Mouse (Mus musculus): Measurements from ENCODE around the gene Hnrnpu. TPM values are rescaled to one million over a fixed set of nuclear protein-coding genes. Genes with fewer than 3 reads are reported as not detected.
A peak's percentile ranks its signal among the peaks of the same experiment; 100 is the strongest.

Hnrnpu gene
- polyA plus RNA-seq, 1 experiment, result 51.6 TPM

DNA sequence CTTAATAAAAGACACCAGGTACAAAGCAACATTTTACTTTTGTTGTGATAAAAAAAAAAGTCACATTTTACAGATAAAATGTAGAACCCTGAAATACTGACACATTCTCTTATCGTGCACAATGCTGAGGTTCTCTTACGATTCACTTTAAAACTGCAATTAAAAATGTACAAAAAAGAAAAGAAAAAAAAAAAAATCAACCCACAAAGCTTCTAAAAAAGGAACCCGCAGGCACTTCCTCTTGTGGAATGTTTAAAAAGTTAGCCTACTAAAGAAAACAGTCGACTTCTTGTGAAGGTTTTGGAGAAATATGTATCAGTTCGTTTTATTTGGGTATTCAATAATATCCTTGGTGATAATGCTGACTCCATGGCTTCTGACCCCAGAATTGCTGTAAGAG lies 8.6 kb downstream of the Hnrnpu start:
- WGBS, result 56% methylated on average over 5 of the region's 5 CpGs
- H3K4me1 ChIP-seq (ENCODE audit: control insufficient read depth, insufficient read depth, low read length), result no peaks in the 10 kb centered on the region
- H3K4me3 ChIP-seq (ENCODE audit: insufficient read depth, low read depth, low read length), result no peak overlapping the region
- no peaks in the 10 kb centered on the region for H3K27me3 ChIP-seq (replicated peaks; ENCODE audit: control insufficient read depth, insufficient read depth, low read length)
- TF ChIP-seq CTCF (conservative IDR thresholded peaks at IDR 0.05; ENCODE audit: insufficient read depth, insufficient read length, low read depth, low read length) (no peak), POLR2A (IDR thresholded peaks at IDR 0.05; ENCODE audit: low read depth, low read length) (no peak)
- H3K36me3 ChIP-seq (ENCODE audit: control insufficient read depth, insufficient read depth, low read length), result peaks cover 35% of the 10 kb centered on the region
- DNase-seq, result no peak
- no peak overlapping the region for H3K27ac ChIP-seq (ENCODE audit: insufficient read depth, low read depth, low read length)

DNA sequence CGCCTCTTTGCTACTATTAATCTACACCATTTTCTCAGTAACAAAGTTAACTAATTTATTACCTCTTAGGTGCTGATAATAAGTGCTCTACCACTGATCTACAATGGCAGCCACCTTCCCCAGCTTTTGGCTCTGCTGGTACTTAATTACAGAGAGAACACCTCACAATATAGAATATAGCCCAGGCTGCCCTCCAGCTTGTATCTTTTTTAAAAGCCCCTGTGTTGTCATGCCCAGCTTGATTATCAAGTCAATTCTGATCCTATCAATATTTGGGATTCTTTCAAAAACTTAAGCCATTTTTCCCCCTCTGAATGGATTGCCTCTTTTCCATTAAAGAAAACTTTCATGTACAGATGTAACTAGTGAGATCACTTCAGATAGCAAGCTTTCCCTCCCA lies 10.6 kb downstream of the Hnrnpu start:
- H3K27me3 ChIP-seq (replicated peaks; ENCODE audit: control insufficient read depth, insufficient read depth, low read length), result no peaks in the 10 kb centered on the region
- TF ChIP-seq POLR2A (IDR thresholded peaks at IDR 0.05; ENCODE audit: low read depth, low read length), result no peak
- no peak for TF ChIP-seq CTCF (conservative IDR thresholded peaks at IDR 0.05; ENCODE audit: insufficient read depth, insufficient read length, low read depth, low read length)
- H3K4me1 ChIP-seq (ENCODE audit: control insufficient read depth, insufficient read depth, low read length), result no peaks in the 10 kb centered on the region; the same call in 1 of the 2 replicates
- 73% methylated on average over 1 of the region's 1 CpGs for WGBS
- no peak for DNase-seq
- no peak overlapping the region for H3K4me3 ChIP-seq (ENCODE audit: insufficient read depth, low read depth, low read length)
- peaks cover 37% of the 10 kb centered on the region for H3K36me3 ChIP-seq (ENCODE audit: control insufficient read depth, insufficient read depth, low read length)
- no peak overlapping the region for H3K27ac ChIP-seq (ENCODE audit: insufficient read depth, low read depth, low read length)

DNA sequence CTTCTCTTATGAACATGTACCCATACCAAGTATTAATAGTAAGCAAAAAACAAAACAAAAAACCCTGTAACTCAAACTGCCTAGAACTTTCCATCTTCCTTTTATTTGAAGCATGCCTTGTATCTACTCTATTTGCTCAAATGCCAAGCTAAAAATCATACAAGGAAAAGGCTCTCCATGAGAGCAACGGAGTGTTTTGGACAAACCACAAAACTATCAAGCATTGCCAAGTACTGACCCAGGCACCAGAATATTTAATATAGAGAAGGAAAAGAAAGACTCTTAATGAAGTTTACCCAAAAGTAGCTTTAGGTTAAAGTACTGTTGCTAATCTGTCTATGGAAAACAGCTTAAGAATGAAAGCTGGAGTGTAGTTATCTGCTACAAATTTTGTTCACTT lies 11.2 kb downstream of the Hnrnpu start:
- Histone ChIP-seq H3K27me3 (replicated peaks; ENCODE audit: control insufficient read depth, insufficient read depth, low read length) (no peaks in the 10 kb centered on the region), H3K36me3 (ENCODE audit: control insufficient read depth, insufficient read depth, low read length) (peaks cover 36% of the 10 kb centered on the region), H3K4me1 (ENCODE audit: control insufficient read depth, insufficient read depth, low read length) (peaks cover 2% of the 10 kb centered on the region), H3K4me3 (ENCODE audit: insufficient read depth, low read depth, low read length) (no peak overlapping the region), H3K27ac (ENCODE audit: insufficient read depth, low read depth, low read length) (no peak overlapping the region)
- 62% methylated on average over 1 of the region's 1 CpGs for WGBS
- DNase-seq, result no peak
- TF ChIP-seq POLR2A (IDR thresholded peaks at IDR 0.05; ENCODE audit: low read depth, low read length), result no peak
- no peak for TF ChIP-seq CTCF (conservative IDR thresholded peaks at IDR 0.05; ENCODE audit: insufficient read depth, insufficient read length, low read depth, low read length)

DNA sequence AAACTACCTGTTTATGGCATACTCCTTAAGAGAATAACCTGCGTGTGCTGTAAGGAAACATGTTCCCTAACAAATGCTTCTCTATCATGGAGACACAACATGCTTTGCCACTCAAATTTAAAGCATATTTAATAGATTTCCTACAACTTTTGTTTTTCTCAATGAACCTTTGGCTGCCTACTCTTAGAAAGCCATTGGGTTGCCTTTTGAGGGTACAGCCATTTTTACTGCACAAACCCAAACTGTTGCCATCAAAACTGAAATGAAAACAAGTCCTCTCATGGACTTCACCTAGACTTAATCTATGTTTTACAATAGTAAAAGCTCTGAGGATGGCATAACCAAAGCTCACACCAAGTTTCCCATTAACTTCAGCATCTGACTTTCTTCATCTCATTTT lies 13.0 kb downstream of the Hnrnpu start:
- Histone ChIP-seq H3K4me1 (ENCODE audit: control insufficient read depth, insufficient read depth, low read length) (peaks cover 16% of the 10 kb centered on the region), H3K4me3 (ENCODE audit: insufficient read depth, low read depth, low read length) (no peak overlapping the region), H3K27me3 (replicated peaks; ENCODE audit: control insufficient read depth, insufficient read depth, low read length) (no peaks in the 10 kb centered on the region), H3K27ac (ENCODE audit: insufficient read depth, low read depth, low read length) (no peak overlapping the region), H3K36me3 (ENCODE audit: control insufficient read depth, insufficient read depth, low read length) (peaks cover 33% of the 10 kb centered on the region)
- 87% methylated on average over 1 of the region's 1 CpGs for WGBS
- DNase-seq, result no peak
- TF ChIP-seq POLR2A (IDR thresholded peaks at IDR 0.05; ENCODE audit: low read depth, low read length) (no peak), CTCF (conservative IDR thresholded peaks at IDR 0.05; ENCODE audit: insufficient read depth, insufficient read length, low read depth, low read length) (no peak)

DNA sequence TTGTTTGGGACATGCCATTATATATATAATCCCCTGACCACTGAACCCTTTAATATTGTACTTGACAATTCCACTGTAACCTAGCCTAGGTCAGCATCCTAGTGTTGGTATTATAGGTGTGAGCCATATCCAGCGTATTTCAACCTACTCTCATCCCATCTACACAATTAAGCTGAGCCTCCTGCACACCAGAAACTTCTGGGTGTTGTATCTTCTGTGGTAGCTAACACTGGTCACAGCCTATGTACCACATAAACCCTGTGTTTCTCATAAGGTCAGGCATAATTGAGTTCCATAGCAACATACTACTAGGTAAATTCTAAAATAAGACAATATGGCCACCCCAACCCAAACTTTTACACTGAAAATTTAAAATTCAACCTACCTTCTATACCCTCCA lies 14.4 kb downstream of the Hnrnpu start:
- Histone ChIP-seq H3K27ac (ENCODE audit: insufficient read depth, low read depth, low read length) (no peak overlapping the region), H3K27me3 (replicated peaks; ENCODE audit: control insufficient read depth, insufficient read depth, low read length) (no peaks in the 10 kb centered on the region), H3K4me1 (ENCODE audit: control insufficient read depth, insufficient read depth, low read length) (peaks cover 16% of the 10 kb centered on the region), H3K4me3 (ENCODE audit: insufficient read depth, low read depth, low read length) (no peak overlapping the region), H3K36me3 (ENCODE audit: control insufficient read depth, insufficient read depth, low read length) (peaks cover 27% of the 10 kb centered on the region)
- no peak for DNase-seq
- TF ChIP-seq POLR2A (IDR thresholded peaks at IDR 0.05; ENCODE audit: low read depth, low read length) (no peak), CTCF (conservative IDR thresholded peaks at IDR 0.05; ENCODE audit: insufficient read depth, insufficient read length, low read depth, low read length) (no peak)
- 87% methylated on average over 1 of the region's 1 CpGs for WGBS

DNA sequence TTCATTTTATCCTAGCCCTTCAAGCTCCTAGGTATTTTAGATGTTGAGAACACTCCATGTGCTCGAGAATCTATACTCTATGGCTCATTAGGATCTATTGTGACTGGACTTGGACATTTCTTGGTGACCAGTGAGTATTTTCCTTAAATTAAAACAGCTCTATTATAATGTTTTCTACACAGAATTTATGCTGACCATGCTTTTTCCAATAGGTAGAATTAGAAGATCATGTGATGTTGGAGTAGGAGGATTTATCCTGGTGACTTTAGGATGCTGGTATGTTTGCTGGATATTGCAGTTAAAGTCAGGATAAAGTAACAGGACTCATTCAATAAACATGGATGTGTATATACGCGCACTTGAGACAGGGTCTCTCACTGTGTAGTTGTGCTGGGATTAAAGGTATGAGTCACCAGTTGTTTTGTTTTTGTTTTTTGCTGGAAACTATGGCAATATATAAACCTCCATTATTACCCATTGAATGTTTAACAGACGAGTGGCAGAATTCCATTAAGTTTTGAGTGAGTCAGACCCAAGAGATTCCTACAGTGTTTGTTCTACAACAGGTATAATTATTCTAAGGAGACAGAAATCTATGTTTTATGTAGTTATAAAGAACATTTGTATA lies 15.8 kb downstream of the Hnrnpu start:
- Histone ChIP-seq H3K36me3 (ENCODE audit: control insufficient read depth, insufficient read depth, low read length) (peaks cover 23% of the 10 kb centered on the region), H3K27ac (ENCODE audit: insufficient read depth, low read depth, low read length) (no peak overlapping the region), H3K27me3 (replicated peaks; ENCODE audit: control insufficient read depth, insufficient read depth, low read length) (no peaks in the 10 kb centered on the region), H3K4me1 (ENCODE audit: control insufficient read depth, insufficient read depth, low read length) (peaks cover 16% of the 10 kb centered on the region), H3K4me3 (ENCODE audit: insufficient read depth, low read depth, low read length) (no peak overlapping the region)
- DNase-seq, result no peak
- TF ChIP-seq POLR2A (IDR thresholded peaks at IDR 0.05; ENCODE audit: low read depth, low read length), result no peak
- no peak for TF ChIP-seq CTCF (conservative IDR thresholded peaks at IDR 0.05; ENCODE audit: insufficient read depth, insufficient read length, low read depth, low read length)
- 48% methylated on average over 4 of the region's 4 CpGs for WGBS

DNA sequence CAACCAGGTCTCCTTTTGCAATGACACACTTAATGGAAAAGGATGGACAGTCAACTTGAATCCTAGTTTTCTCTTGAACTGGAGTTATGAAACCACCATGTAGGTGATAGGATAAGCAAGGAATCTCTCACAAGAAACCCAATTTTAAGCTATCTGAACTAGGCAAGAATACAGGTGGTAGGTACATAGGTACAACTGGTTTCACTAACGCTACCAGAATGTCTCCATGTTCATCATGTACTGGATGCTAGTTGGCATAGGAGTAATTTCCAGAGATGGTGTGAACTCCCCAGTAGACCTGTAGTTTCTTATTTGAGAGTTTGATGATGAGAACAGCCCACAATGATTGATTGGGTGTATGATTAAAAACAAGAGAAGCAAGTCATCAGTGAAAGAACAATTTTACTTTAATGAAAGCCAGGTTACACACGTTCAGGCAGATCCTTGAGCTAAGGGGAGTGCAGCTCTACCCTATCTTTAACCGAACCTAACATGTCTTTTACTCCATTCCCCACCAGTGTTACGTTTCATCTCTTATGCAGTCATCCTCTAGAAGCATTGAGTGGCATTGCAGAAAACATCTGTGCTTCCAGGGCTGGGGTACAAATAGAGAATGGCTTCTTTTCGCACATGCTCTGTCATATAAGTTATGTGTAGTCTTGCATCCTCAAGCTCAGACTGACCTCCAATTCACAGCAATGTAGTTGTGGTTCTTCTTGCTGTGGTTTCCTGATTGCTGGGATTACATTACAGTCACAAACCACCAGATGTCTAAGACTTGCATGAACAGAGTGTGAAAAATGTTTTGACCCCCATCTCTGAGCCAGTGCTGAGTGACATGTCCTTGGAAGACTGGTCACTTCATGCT lies 16.6 kb downstream of the Hnrnpu start:
- peak overlapping the region; percentile 99 for H3K27ac ChIP-seq (ENCODE audit: insufficient read depth, low read depth, low read length)
- H3K4me1 ChIP-seq (ENCODE audit: control insufficient read depth, insufficient read depth, low read length), result peaks cover 22% of the 10 kb centered on the region
- 27% methylated on average over 5 of the region's 5 CpGs for WGBS
- H3K36me3 ChIP-seq (ENCODE audit: control insufficient read depth, insufficient read depth, low read length), result peaks cover 23% of the 10 kb centered on the region
- H3K4me3 ChIP-seq (ENCODE audit: insufficient read depth, low read depth, low read length), result no peak overlapping the region; the same call in 1 of the 2 replicates
- no peak for TF ChIP-seq POLR2A (IDR thresholded peaks at IDR 0.05; ENCODE audit: low read depth, low read length)
- no peak for TF ChIP-seq CTCF (conservative IDR thresholded peaks at IDR 0.05; ENCODE audit: insufficient read depth, insufficient read length, low read depth, low read length)
- DNase-seq, result no peak
- no peaks in the 10 kb centered on the region for H3K27me3 ChIP-seq (replicated peaks; ENCODE audit: control insufficient read depth, insufficient read depth, low read length)
